Mouse (Mus musculus): ENCODE data around the gene Utp14a.

Gene Utp14a

GRCm38 (mm10) chrX:48311727-48312126 is 55.1 kb downstream of the Utp14a start:
- ATAC-seq (ENCODE audit: low TSS enrichment): no peak

- ATAC-seq (ENCODE audit: low TSS enrichment): peak; percentile 72
Observed at GRCm38 (mm10) chrX:48314530-48315079, 57.9 kb downstream of the Utp14a start.

DNA sequence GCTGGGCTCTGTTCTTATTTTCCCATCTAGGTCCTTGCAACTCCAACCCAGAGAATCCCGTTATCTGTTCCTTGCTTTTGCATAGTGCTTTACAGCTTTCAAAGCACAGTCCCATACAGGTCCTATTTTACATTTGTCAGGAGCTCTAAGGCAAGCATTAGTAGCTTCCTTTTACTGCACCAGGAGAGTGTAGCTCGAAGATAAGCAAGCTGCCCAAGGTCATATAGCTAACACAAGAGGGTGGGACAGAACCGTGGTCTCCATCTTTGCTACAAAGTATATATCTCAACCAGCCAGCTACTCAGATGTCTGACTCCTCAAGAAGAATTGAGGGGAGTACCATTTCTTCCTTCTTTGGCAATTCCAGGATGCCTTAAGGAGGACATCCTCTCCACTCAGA is 60.8 kb downstream of the Utp14a start:
- no peak for ATAC-seq (ENCODE audit: low TSS enrichment)

DNA sequence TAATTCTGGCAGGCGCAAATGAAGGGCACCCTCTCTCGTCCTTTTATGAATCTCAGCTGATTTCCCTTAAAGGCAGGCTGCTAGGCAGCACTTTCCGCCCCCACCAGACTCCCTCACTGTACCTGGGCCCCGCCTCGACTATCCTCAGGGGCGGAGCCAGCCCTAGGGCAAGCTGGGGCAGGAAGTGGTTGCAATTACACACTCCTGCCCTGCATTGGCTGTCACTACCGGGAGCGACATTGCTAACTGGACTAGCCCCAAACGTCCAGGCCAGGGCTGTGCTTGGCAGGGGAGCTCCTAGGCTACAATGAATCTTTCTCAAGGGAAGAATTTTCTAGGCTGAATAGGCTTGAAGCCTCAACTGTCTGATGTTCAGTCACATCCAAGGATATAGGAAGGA is 61.5 kb downstream of the Utp14a start:
- no peak for ATAC-seq (ENCODE audit: low TSS enrichment)
